Mouse (Mus musculus): Measurements from ENCODE around the gene Usp11. TPM values are rescaled to one million over a fixed set of nuclear protein-coding genes. Genes with fewer than 3 reads are reported as not detected.

Gene Usp11
- polyA plus RNA-seq (2012; ENCODE audit: insufficient read depth, insufficient read length, missing spikeins), result 1.5 and 1.8 TPM in 2 replicates

GRCm38 (mm10) chrX:20703741-20704290, at the start of gene Usp11:
Usp11 (plus strand) TSS chrX:20703906.
- H3K27ac ChIP-seq (replicated peaks; ENCODE audit: low read depth, low read length), result peak within 1 kb of the TSS; percentile 89

GRCm38 (mm10) chrX:20657593-20657992, 46.1 kb upstream of the Usp11 start:
- Histone ChIP-seq H3K27ac (replicated peaks; ENCODE audit: low read depth, low read length) (no peak overlapping the region), H3K4me1 (ENCODE audit: control insufficient read depth, insufficient read depth, insufficient read length, low read length) (no peaks in the 10 kb centered on the region), H3K4me3 (ENCODE audit: insufficient read depth, low read depth, low read length) (peak overlapping the region; percentile 58; the same call in 1 of the 2 replicates)

More at GRCm38 (mm10) chrX:20703741-20704290, at the start of gene Usp11:
- no peaks in the 10 kb centered on the region for H3K4me1 ChIP-seq (ENCODE audit: control insufficient read depth, insufficient read depth, insufficient read length, low read length)
- H3K4me3 ChIP-seq (ENCODE audit: insufficient read depth, low read depth, low read length), result peak within 1 kb of the TSS; percentile 84

GRCm38 (mm10) chrX:20658026-20658652, 45.6 kb upstream of the Usp11 start, which contains the start of gene Uba1:
Uba1 (plus strand) TSS chrX:20658326.
- Histone ChIP-seq H3K4me3 (ENCODE audit: insufficient read depth, low read depth, low read length) (peak within 1 kb of the TSS; percentile 58), H3K27ac (replicated peaks; ENCODE audit: low read depth, low read length) (peak within 1 kb of the TSS; percentile 77), H3K4me1 (ENCODE audit: control insufficient read depth, insufficient read depth, insufficient read length, low read length) (no peaks in the 10 kb centered on the region)

- no peak overlapping the region for H3K27ac ChIP-seq (replicated peaks; ENCODE audit: low read depth, low read length)
- peak overlapping the region; percentile 58 for H3K4me3 ChIP-seq (ENCODE audit: insufficient read depth, low read depth, low read length)
Observed at GRCm38 (mm10) chrX:20658891-20659406, 44.8 kb upstream of the Usp11 start.

GRCm38 (mm10) chrX:20662317-20662715, 41.4 kb upstream of the Usp11 start:
- H3K4me1 ChIP-seq (ENCODE audit: control insufficient read depth, insufficient read depth, insufficient read length, low read length), result 0 out of 2 replicates have a peak, but pooled peaks cover 2% of the 10 kb centered on the region
- H3K27ac ChIP-seq (replicated peaks; ENCODE audit: low read depth, low read length), result no peak overlapping the region
- no peak overlapping the region for H3K4me3 ChIP-seq (ENCODE audit: insufficient read depth, low read depth, low read length)

More at GRCm38 (mm10) chrX:20658891-20659406, 44.8 kb upstream of the Usp11 start:
- H3K4me1 ChIP-seq (ENCODE audit: control insufficient read depth, insufficient read depth, insufficient read length, low read length), result no peaks in the 10 kb centered on the region

GRCm38 (mm10) chrX:20662716-20663443, 40.8 kb upstream of the Usp11 start:
- H3K4me1 ChIP-seq (ENCODE audit: control insufficient read depth, insufficient read depth, insufficient read length, low read length), result 0 out of 2 replicates have a peak, but pooled peaks cover 2% of the 10 kb centered on the region
- peak overlapping the region; percentile 94 for H3K27ac ChIP-seq (replicated peaks; ENCODE audit: low read depth, low read length)
- H3K4me3 ChIP-seq (ENCODE audit: insufficient read depth, low read depth, low read length), result peak overlapping the region; percentile 91

GRCm38 (mm10) chrX:20663444-20663790, 40.3 kb upstream of the Usp11 start:
- Histone ChIP-seq H3K4me1 (ENCODE audit: control insufficient read depth, insufficient read depth, insufficient read length, low read length) (0 out of 2 replicates have a peak, but pooled peaks cover 2% of the 10 kb centered on the region), H3K27ac (replicated peaks; ENCODE audit: low read depth, low read length) (peak overlapping the region; percentile 94), H3K4me3 (ENCODE audit: insufficient read depth, low read depth, low read length) (peak overlapping the region; percentile 91)

- Histone ChIP-seq H3K4me3 (ENCODE audit: insufficient read depth, low read depth, low read length) (peak within 1 kb of the TSS; percentile 97), H3K27ac (replicated peaks; ENCODE audit: low read depth, low read length) (peak within 1 kb of the TSS; percentile 88), H3K4me1 (ENCODE audit: control insufficient read depth, insufficient read depth, insufficient read length, low read length) (peaks cover 5% of the 10 kb centered on the region)
Observed at GRCm38 (mm10) chrX:20687519-20688067, 16.1 kb upstream of the Usp11 start, which contains the start of gene Cdk16. Cdk16 (plus strand) TSS chrX:20687954.

- Histone ChIP-seq H3K4me1 (ENCODE audit: control insufficient read depth, insufficient read depth, insufficient read length, low read length) (peaks cover 5% of the 10 kb centered on the region), H3K4me3 (ENCODE audit: insufficient read depth, low read depth, low read length) (peak overlapping the region; percentile 97), H3K27ac (replicated peaks; ENCODE audit: low read depth, low read length) (peak overlapping the region; percentile 88)
Observed at GRCm38 (mm10) chrX:20688068-20688547, 15.6 kb upstream of the Usp11 start.

- peak overlapping the region; percentile 97 for H3K4me3 ChIP-seq (ENCODE audit: insufficient read depth, low read depth, low read length)
- peak overlapping the region; percentile 75 for H3K27ac ChIP-seq (replicated peaks; ENCODE audit: low read depth, low read length)
- peaks cover 5% of the 10 kb centered on the region for H3K4me1 ChIP-seq (ENCODE audit: control insufficient read depth, insufficient read depth, insufficient read length, low read length)
Observed at GRCm38 (mm10) chrX:20688615-20689014, 15.1 kb upstream of the Usp11 start.

- Histone ChIP-seq H3K4me3 (ENCODE audit: insufficient read depth, low read depth, low read length) (no peak overlapping the region), H3K27ac (replicated peaks; ENCODE audit: low read depth, low read length) (no peak overlapping the region), H3K4me1 (ENCODE audit: control insufficient read depth, insufficient read depth, insufficient read length, low read length) (peaks cover 5% of the 10 kb centered on the region)
Observed at GRCm38 (mm10) chrX:20691566-20691965, 12.1 kb upstream of the Usp11 start.

GRCm38 (mm10) chrX:20692616-20693015, 11.1 kb upstream of the Usp11 start:
- no peak overlapping the region for H3K27ac ChIP-seq (replicated peaks; ENCODE audit: low read depth, low read length)
- H3K4me3 ChIP-seq (ENCODE audit: insufficient read depth, low read depth, low read length), result no peak overlapping the region
- peaks cover 3% of the 10 kb centered on the region for H3K4me1 ChIP-seq (ENCODE audit: control insufficient read depth, insufficient read depth, insufficient read length, low read length)

GRCm38 (mm10) chrX:20695842-20696241, 7.9 kb upstream of the Usp11 start:
- Histone ChIP-seq H3K4me3 (ENCODE audit: insufficient read depth, low read depth, low read length) (no peak overlapping the region), H3K27ac (replicated peaks; ENCODE audit: low read depth, low read length) (no peak overlapping the region), H3K4me1 (ENCODE audit: control insufficient read depth, insufficient read depth, insufficient read length, low read length) (peaks cover 2% of the 10 kb centered on the region)

- Histone ChIP-seq H3K27ac (replicated peaks; ENCODE audit: low read depth, low read length) (peak overlapping the region; percentile 89), H3K4me3 (ENCODE audit: insufficient read depth, low read depth, low read length) (peak overlapping the region; percentile 84), H3K4me1 (ENCODE audit: control insufficient read depth, insufficient read depth, insufficient read length, low read length) (no peaks in the 10 kb centered on the region)
Observed at GRCm38 (mm10) chrX:20704295-20705082, 783 bp downstream of the Usp11 start.
